Mouse (Mus musculus) forebrain, embryonic 16.5 days (tissue): ENCODE data around the gene 4930579F01Rik. TPM values are rescaled to one million over a fixed set of nuclear protein-coding genes. Genes with fewer than 3 reads are reported as not detected.
A peak's percentile ranks its signal among the peaks of the same experiment; 100 is the strongest.

Source experiments
- ATAC-seq: fragments of 200-750 bp; cut with Nextera tagmentation; 2 replicates; pipeline ENCODE4 v1.8.0; 2017; ENCODE audit warnings: mild to moderate bottlenecking, moderate library complexity
- H3K27ac ChIP-seq: fragments of 300-500 bp; sonication (generic); 2 replicates; pipeline ENCODE4 v1.5.1; 2014; ENCODE audit warnings: low read length, control low read depth
- H3K27me3 ChIP-seq: fragments of 300-500 bp; sonication (generic); replicated peaks from 2 replicates; pipeline ENCODE4 v1.6.1; 2014; ENCODE audit warnings: low read length; ENCODE audit not compliant: control insufficient read depth, insufficient read depth
- H3K36me3 ChIP-seq: fragments of 300-500 bp; sonication (generic); 2 replicates; pipeline ENCODE4 v1.6.1; 2014; ENCODE audit not compliant: control insufficient read depth, insufficient read depth
- H3K4me1 ChIP-seq: fragments of 300-500 bp; sonication (generic); replicated peaks from 2 replicates; pipeline ENCODE4 v1.6.1; 2014; ENCODE audit warnings: low read length; ENCODE audit not compliant: control insufficient read depth, insufficient read depth
- H3K4me2 ChIP-seq: fragments of 300-500 bp; sonication (generic); 2 replicates; pipeline ENCODE4 v1.6.1; 2014; ENCODE audit warnings: mild to moderate bottlenecking, low read length, control low read depth
- H3K4me3 ChIP-seq: fragments of 300-500 bp; sonication (generic); replicated peaks from 2 replicates; pipeline ENCODE4 v1.5.1; 2014; ENCODE audit warnings: mild to moderate bottlenecking, low read length, control low read depth
- H3K9ac ChIP-seq: fragments of 300-500 bp; sonication (generic); replicated peaks from 2 replicates; pipeline ENCODE4 v1.6.1; 2014; ENCODE audit warnings: low read depth, low read length, control low read depth
- H3K9me3 ChIP-seq: fragments of 300-500 bp; sonication (generic); 2 replicates; pipeline ENCODE4 v1.6.1; 2016; ENCODE audit warnings: low read length; ENCODE audit not compliant: control insufficient read depth
- WGBS: fragments of 180-500 bp; shearing (Covaris S2); extraction: QIAGEN DNeasy Blood & Tissue Kit; methylation state at CpG from one replicate; pipeline ENCODE4 v1.1.7; 2014; 5-methylcytosine and 5-hydroxymethylcytosine counted together
- polyA plus RNA-seq: library from polyadenylated mRNA; unstranded; fragments of >200 nt; fragmentation: Nextera tagmentation; extraction: Ambion mirVana; gene quantifications from 2 replicates; pipeline ENCODE4 v1.2.1, GENCODE M21; 2015

4930579F01Rik gene
- polyA plus RNA-seq, 1 experiment from 2014 or later: not detected

DNA sequence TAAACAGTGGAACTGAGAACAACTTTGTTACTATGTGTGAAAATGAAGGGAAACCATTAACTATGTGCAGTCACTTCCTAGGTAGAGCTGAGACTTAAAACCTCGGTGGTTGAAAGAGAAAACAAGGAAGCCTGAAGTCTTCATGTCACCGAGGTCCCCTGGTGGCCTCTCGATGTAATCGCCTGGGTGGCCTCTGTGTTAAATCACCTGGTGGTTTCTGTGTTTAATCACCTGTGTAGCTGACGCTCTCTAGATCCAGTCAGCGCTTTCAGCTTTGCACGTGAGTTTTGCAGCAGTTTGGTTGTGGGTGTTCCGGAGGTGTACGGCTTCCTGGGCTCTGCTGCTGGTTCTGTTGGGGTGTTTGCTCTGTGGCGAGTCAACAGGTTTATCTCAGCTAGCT is 20.3 kb downstream of the 4930579F01Rik start:
- Histone ChIP-seq H3K27me3 (no peaks in the 10 kb centered on the region), H3K4me2 (no peak overlapping the region), H3K4me3 (no peak overlapping the region), H3K4me1 (no peaks in the 10 kb centered on the region), H3K9me3 (no peaks in the 10 kb centered on the region), H3K27ac (no peak overlapping the region), H3K36me3 (no peaks in the 10 kb centered on the region), H3K9ac (no peak overlapping the region)
- 79% methylated on average over 10 of the region's 10 CpGs for WGBS
- no peak for ATAC-seq

GRCm38 (mm10) chr3:138162553-138163183 is 31.0 kb downstream of the 4930579F01Rik start:
- no peak overlapping the region for H3K4me2 ChIP-seq
- no peaks in the 10 kb centered on the region for H3K4me1 ChIP-seq
- no peaks in the 10 kb centered on the region for H3K27me3 ChIP-seq
- no peak overlapping the region for H3K9ac ChIP-seq
- no peak overlapping the region for H3K4me3 ChIP-seq
- H3K36me3 ChIP-seq: no peaks in the 10 kb centered on the region
- ATAC-seq: no peak
- no peaks in the 10 kb centered on the region for H3K9me3 ChIP-seq
- no peak overlapping the region for H3K27ac ChIP-seq
- 59% methylated on average over 4 of the region's 4 CpGs for WGBS

DNA sequence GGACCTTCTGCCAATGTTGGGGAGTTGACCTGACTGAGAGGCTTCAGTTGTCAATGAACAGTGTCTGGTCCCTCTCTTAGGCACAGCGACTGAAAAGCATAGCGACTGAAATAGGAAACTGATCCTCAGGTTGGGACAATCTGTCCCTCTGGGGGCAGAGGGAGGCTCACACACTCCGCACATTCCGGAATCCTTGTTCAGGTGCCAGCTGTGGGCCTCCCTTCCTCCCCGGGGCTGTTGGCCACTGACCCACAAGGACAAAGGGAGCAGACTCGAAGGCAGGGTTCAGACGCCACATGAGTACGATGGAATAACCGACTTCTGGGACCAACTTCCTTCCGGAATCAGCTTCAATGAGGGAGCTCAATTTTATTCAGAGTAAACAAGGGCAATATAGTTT is 32.0 kb downstream of the 4930579F01Rik start:
- H3K36me3 ChIP-seq: no peaks in the 10 kb centered on the region
- H3K4me1 ChIP-seq: no peaks in the 10 kb centered on the region
- 89% methylated on average over 10 of the region's 10 CpGs for WGBS
- H3K9ac ChIP-seq: no peak overlapping the region
- H3K9me3 ChIP-seq: no peaks in the 10 kb centered on the region
- no peak for ATAC-seq
- H3K4me3 ChIP-seq: no peak overlapping the region
- no peak overlapping the region for H3K4me2 ChIP-seq
- H3K27me3 ChIP-seq: no peaks in the 10 kb centered on the region
- no peak overlapping the region for H3K27ac ChIP-seq

- H3K27me3 ChIP-seq: no peaks in the 10 kb centered on the region
- no peaks in the 10 kb centered on the region for H3K9me3 ChIP-seq
- H3K36me3 ChIP-seq: no peaks in the 10 kb centered on the region
- H3K4me2 ChIP-seq: no peak overlapping the region
- 60% methylated on average over 10 of the region's 10 CpGs for WGBS
- no peak overlapping the region for H3K9ac ChIP-seq
- no peak for ATAC-seq
- H3K4me1 ChIP-seq: no peaks in the 10 kb centered on the region
- no peak overlapping the region for H3K4me3 ChIP-seq
- H3K27ac ChIP-seq: no peak overlapping the region
These were observed 37.0 kb downstream of the 4930579F01Rik start for GRCm38 (mm10) chr3:138156651-138157050.

GRCm38 (mm10) chr3:138155062-138155461 is 38.6 kb downstream of the 4930579F01Rik start:
- H3K9me3 ChIP-seq: no peaks in the 10 kb centered on the region
- H3K4me3 ChIP-seq: no peak overlapping the region
- H3K4me2 ChIP-seq: no peak overlapping the region
- no peaks in the 10 kb centered on the region for H3K4me1 ChIP-seq
- H3K27ac ChIP-seq: no peak overlapping the region
- H3K36me3 ChIP-seq: no peaks in the 10 kb centered on the region
- no peak for ATAC-seq
- WGBS: 87% methylated on average over 4 of the region's 4 CpGs
- H3K27me3 ChIP-seq: no peaks in the 10 kb centered on the region
- H3K9ac ChIP-seq: no peak overlapping the region

GRCm38 (mm10) chr3:138148811-138149210 is 44.8 kb downstream of the 4930579F01Rik start:
- Histone ChIP-seq H3K4me1 (no peaks in the 10 kb centered on the region), H3K9ac (no peak overlapping the region), H3K27me3 (no peaks in the 10 kb centered on the region), H3K9me3 (no peaks in the 10 kb centered on the region), H3K27ac (no peak overlapping the region), H3K36me3 (no peaks in the 10 kb centered on the region; the same call in 1 of the 2 replicates), H3K4me2 (no peak overlapping the region), H3K4me3 (no peak overlapping the region)
- WGBS: 89% methylated on average over 2 of the region's 2 CpGs
- no peak for ATAC-seq

GRCm38 (mm10) chr3:138144642-138145171 is 48.9 kb downstream of the 4930579F01Rik start, which contains the start of gene Mttp:
Gene Mttp (minus strand): TSS chr3:138144968.
- Histone ChIP-seq H3K9me3 (no peaks in the 10 kb centered on the region), H3K9ac (peak within 1 kb of the TSS; percentile 80), H3K27me3 (no peaks in the 10 kb centered on the region), H3K4me1 (peaks cover 3% of the 10 kb centered on the region), H3K4me3 (peak within 1 kb of the TSS; percentile 75), H3K36me3 (no peaks in the 10 kb centered on the region; the same call in 1 of the 2 replicates), H3K4me2 (peak within 1 kb of the TSS; percentile 84), H3K27ac (peak within 1 kb of the TSS; percentile 99)
- peak; percentile 22 for ATAC-seq
- under 1% methylated on average over 8 of the region's 8 CpGs for WGBS

GRCm38 (mm10) chr3:138144060-138144641 is 49.5 kb downstream of the 4930579F01Rik start:
- WGBS: under 1% methylated on average over 18 of the region's 18 CpGs
- H3K9me3 ChIP-seq: no peaks in the 10 kb centered on the region

GRCm38 (mm10) chr3:138143315-138144059 is 50.1 kb downstream of the 4930579F01Rik start, which contains the start of gene Trmt10a:
Gene Trmt10a (plus strand): TSS chr3:138143448.
- no peaks in the 10 kb centered on the region for H3K36me3 ChIP-seq
- H3K4me1 ChIP-seq: peaks cover 3% of the 10 kb centered on the region
- H3K27me3 ChIP-seq: no peaks in the 10 kb centered on the region
- H3K4me3 ChIP-seq: peak within 1 kb of the TSS; percentile 75
- WGBS: under 1% methylated on average over 70 of the region's 70 CpGs
- H3K27ac ChIP-seq: peak within 1 kb of the TSS; percentile 99
- H3K9ac ChIP-seq: peak within 1 kb of the TSS; percentile 80
- peak; percentile 98 for ATAC-seq
- H3K9me3 ChIP-seq: no peaks in the 10 kb centered on the region
- H3K4me2 ChIP-seq: peak within 1 kb of the TSS; percentile 84

More at GRCm38 (mm10) chr3:138144060-138144641, 49.5 kb downstream of the 4930579F01Rik start:
- no peaks in the 10 kb centered on the region for H3K27me3 ChIP-seq
- H3K4me1 ChIP-seq: peaks cover 3% of the 10 kb centered on the region
- peak overlapping the region; percentile 84 for H3K4me2 ChIP-seq
- no peaks in the 10 kb centered on the region; the same call in 1 of the 2 replicates for H3K36me3 ChIP-seq
- no peak for ATAC-seq
- peak overlapping the region; percentile 99 for H3K27ac ChIP-seq
- H3K4me3 ChIP-seq: peak overlapping the region; percentile 75
- H3K9ac ChIP-seq: peak overlapping the region; percentile 80
